In the genomic region with DNA sequence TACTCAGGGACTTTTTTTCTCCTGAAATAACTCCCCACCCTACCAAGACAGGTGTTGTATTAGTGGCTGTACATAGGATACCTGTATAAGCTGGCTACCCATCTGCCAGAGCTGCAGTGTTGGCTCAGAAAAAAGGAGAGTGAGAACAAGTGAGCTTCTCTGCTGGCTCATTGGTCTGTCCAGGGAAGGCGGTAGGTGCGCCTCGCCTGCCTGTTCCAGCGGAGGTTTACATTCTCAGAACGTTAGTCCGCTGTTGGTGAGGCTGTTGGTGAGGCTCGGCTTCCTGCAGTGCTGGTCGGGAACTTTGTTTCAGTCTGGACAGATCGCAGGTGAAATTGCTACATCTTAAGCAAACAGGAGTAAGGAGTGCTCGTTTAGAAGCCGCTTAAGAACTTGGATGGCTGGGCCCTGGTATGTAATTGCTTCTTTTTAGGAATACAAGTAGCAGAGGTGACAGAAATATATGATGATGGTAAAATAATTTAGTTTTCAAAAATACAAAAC, we compare ENCODE assay signal across 13 mouse cellular contexts.
DNase-seq lines count a peak whose midpoint lies in the region; ATAC-seq and TF ChIP-seq lines count a peak whose summit lies in the region.
"Had no signal": no experiment of that assay in that cellular context is flagged by ENCODE, and none has a peak within 500 bp of the region (broad histone marks: within the 10 kb centered on the region; RNA-seq: fewer than 3 reads in every experiment).

No protein-coding gene starts in this region.

- no peaks in the 10 kb centered on the region for H3K9me3 ChIP-seq in forebrain, embryonic 10.5 days
- H3K9me3 ChIP-seq in forebrain, embryonic 11.5 days (ENCODE audit: control insufficient read depth, low read length), result no peaks in the 10 kb centered on the region
- H3K9me3 ChIP-seq in kidney, embryonic 16.5 days (ENCODE audit: low read length), result no peaks in the 10 kb centered on the region
- no peaks in the 10 kb centered on the region for H3K9me3 ChIP-seq in midbrain, embryonic 15.5 days
- no peaks in the 10 kb centered on the region for H3K9me3 ChIP-seq in midbrain, embryonic 16.5 days (replicated peaks; ENCODE audit: control insufficient read depth, low read length, poor library complexity, severe bottlenecking)
- no peaks in the 10 kb centered on the region for H3K9me3 ChIP-seq in hindbrain, postnatal 0 days (ENCODE audit: low read length)
- H3K9me3 ChIP-seq: heart, embryonic 15.5 days; limb, embryonic 15.5 days; neural tube, embryonic 12.5 days had no signal

- no peak overlapping the region for H3K4me3 ChIP-seq in forebrain, embryonic 10.5 days
- no peak overlapping the region for H3K4me3 ChIP-seq in forebrain, embryonic 11.5 days (ENCODE audit: low read depth, low read length)
- H3K4me3 ChIP-seq in kidney, embryonic 16.5 days (ENCODE audit: low read length), result no peak overlapping the region
- H3K4me3 ChIP-seq in midbrain, embryonic 15.5 days, result no peak overlapping the region
- no peak overlapping the region for H3K4me3 ChIP-seq in midbrain, embryonic 16.5 days (ENCODE audit: low read depth, low read length)
- no peak overlapping the region for H3K4me3 ChIP-seq in hindbrain, postnatal 0 days (ENCODE audit: low read length)
- H3K4me3 ChIP-seq: heart, embryonic 15.5 days; limb, embryonic 15.5 days; neural tube, embryonic 12.5 days had no signal

- H3K9ac ChIP-seq in forebrain, embryonic 11.5 days (ENCODE audit: low read length), result no peak overlapping the region
- H3K9ac ChIP-seq in kidney, embryonic 16.5 days (replicated peaks; ENCODE audit: low read length), result no peak overlapping the region
- no peak overlapping the region for H3K9ac ChIP-seq in midbrain, embryonic 15.5 days
- no peak overlapping the region for H3K9ac ChIP-seq in midbrain, embryonic 16.5 days (ENCODE audit: low read depth, low read length)
- no peak overlapping the region for H3K9ac ChIP-seq in hindbrain, postnatal 0 days (replicated peaks; ENCODE audit: low read length)
- H3K9ac ChIP-seq: heart, embryonic 15.5 days; limb, embryonic 15.5 days; neural tube, embryonic 12.5 days had no signal

- no peaks in the 10 kb centered on the region for H3K36me3 ChIP-seq in forebrain, embryonic 10.5 days (replicated peaks)
- H3K36me3 ChIP-seq in forebrain, embryonic 11.5 days (ENCODE audit: control insufficient read depth, insufficient read depth, low read length), result no peaks in the 10 kb centered on the region
- H3K36me3 ChIP-seq in kidney, embryonic 16.5 days (ENCODE audit: insufficient read depth, low read length), result no peaks in the 10 kb centered on the region
- no peaks in the 10 kb centered on the region for H3K36me3 ChIP-seq in midbrain, embryonic 15.5 days (replicated peaks)
- H3K36me3 ChIP-seq in midbrain, embryonic 16.5 days (ENCODE audit: control insufficient read depth, insufficient read depth, low read length), result no peaks in the 10 kb centered on the region
- H3K36me3 ChIP-seq in hindbrain, postnatal 0 days (ENCODE audit: insufficient read depth, low read length), result no peaks in the 10 kb centered on the region
- H3K36me3 ChIP-seq: heart, embryonic 15.5 days; limb, embryonic 15.5 days; neural tube, embryonic 12.5 days had no signal

- H3K4me1 ChIP-seq in forebrain, embryonic 10.5 days, result peaks cover 60% of the 10 kb centered on the region
- peaks cover 19% of the 10 kb centered on the region for H3K4me1 ChIP-seq in forebrain, embryonic 11.5 days (replicated peaks; ENCODE audit: control insufficient read depth, insufficient read depth, low read length)
- H3K4me1 ChIP-seq in kidney, embryonic 16.5 days (ENCODE audit: insufficient read depth, low read length), result peaks cover 38% of the 10 kb centered on the region
- peaks cover 61% of the 10 kb centered on the region for H3K4me1 ChIP-seq in midbrain, embryonic 15.5 days
- peaks cover 52% of the 10 kb centered on the region for H3K4me1 ChIP-seq in midbrain, embryonic 16.5 days (ENCODE audit: control insufficient read depth, insufficient read depth, low read length)
- peaks cover 42% of the 10 kb centered on the region for H3K4me1 ChIP-seq in hindbrain, postnatal 0 days (ENCODE audit: insufficient read depth, low read length)

- DNase-seq in forebrain, embryonic 10.5 days (ENCODE audit: extremely low spot score, low spot score), result no peak
- DNase-seq in forebrain, embryonic 11.5 days (ENCODE audit: low spot score), result no peak
- no peak for DNase-seq in kidney, adult 8-10 months
- no peak for DNase-seq in hindbrain, postnatal 0 days (ENCODE audit: low spot score)
- DNase-seq: right cerebral cortex, postnatal 14 days had no signal

- 0 out of 2 replicates have a peak overlapping the region, but pooled peaks have one; percentile 82 for H3K27ac ChIP-seq in forebrain, embryonic 10.5 days
- no peak overlapping the region for H3K27ac ChIP-seq in forebrain, embryonic 11.5 days (ENCODE audit: low read depth, low read length)
- no peak overlapping the region for H3K27ac ChIP-seq in kidney, embryonic 16.5 days (ENCODE audit: low read length)
- 0 out of 2 replicates have a peak overlapping the region, but pooled peaks have one; percentile 14 for H3K27ac ChIP-seq in midbrain, embryonic 15.5 days
- H3K27ac ChIP-seq in midbrain, embryonic 16.5 days (ENCODE audit: low read length), result no peak overlapping the region
- peak overlapping the region; percentile 65 for H3K27ac ChIP-seq in hindbrain, postnatal 0 days
- H3K27ac ChIP-seq: heart, embryonic 15.5 days; neural tube, embryonic 12.5 days had no signal

- TF ChIP-seq CTCF in hindbrain, postnatal 0 days (IDR thresholded peaks at IDR 0.05; ENCODE audit: low read depth), result no peak

- no peaks in the 10 kb centered on the region for H3K27me3 ChIP-seq in forebrain, embryonic 10.5 days (ENCODE audit: poor library complexity, severe bottlenecking)
- H3K27me3 ChIP-seq in forebrain, embryonic 11.5 days (ENCODE audit: control insufficient read depth, insufficient read depth, low read length), result no peaks in the 10 kb centered on the region
- H3K27me3 ChIP-seq in kidney, embryonic 16.5 days (ENCODE audit: insufficient read depth, low read length), result no peaks in the 10 kb centered on the region
- no peaks in the 10 kb centered on the region for H3K27me3 ChIP-seq in midbrain, embryonic 15.5 days (replicated peaks)
- no peaks in the 10 kb centered on the region for H3K27me3 ChIP-seq in midbrain, embryonic 16.5 days (ENCODE audit: control insufficient read depth, insufficient read depth, low read depth, low read length)
- H3K27me3 ChIP-seq in hindbrain, postnatal 0 days (ENCODE audit: insufficient read depth, low read length), result no peaks in the 10 kb centered on the region
- H3K27me3 ChIP-seq: CH12.LX; heart, embryonic 15.5 days; limb, embryonic 15.5 days; neural tube, embryonic 12.5 days had no signal

- 79% methylated on average over 11 of the region's 11 CpGs for WGBS in forebrain, embryonic 10.5 days
- WGBS in forebrain, embryonic 11.5 days, result 71% methylated on average over 11 of the region's 11 CpGs
- 67% methylated on average over 11 of the region's 11 CpGs for WGBS in kidney, embryonic 16.5 days
- WGBS in midbrain, embryonic 15.5 days, result 75% methylated on average over 11 of the region's 11 CpGs
- WGBS in midbrain, embryonic 16.5 days, result 69% methylated on average over 11 of the region's 11 CpGs
- WGBS in hindbrain, postnatal 0 days, result 60% methylated on average over 11 of the region's 11 CpGs

- no peak for ATAC-seq in forebrain, embryonic 11.5 days (replicated peaks; ENCODE audit: low FRiP score)
- ATAC-seq in kidney, embryonic 16.5 days (ENCODE audit: low FRiP score, low TSS enrichment), result peak; percentile 17; the same call in 1 of the 2 replicates
- no peak for ATAC-seq in midbrain, embryonic 15.5 days (replicated peaks)
- no peak for ATAC-seq in midbrain, embryonic 16.5 days
- no peak for ATAC-seq in hindbrain, postnatal 0 days
- ATAC-seq in activated CD4-positive, CD25-positive, alpha-beta regulatory T cell, adult 4 months, result no peak

- no peak overlapping the region for H3K4me2 ChIP-seq in forebrain, embryonic 11.5 days (ENCODE audit: low read depth, low read length, severe bottlenecking)
- H3K4me2 ChIP-seq in kidney, embryonic 16.5 days (replicated peaks; ENCODE audit: low read depth, low read length), result no peak overlapping the region
- no peak overlapping the region for H3K4me2 ChIP-seq in midbrain, embryonic 15.5 days
- H3K4me2 ChIP-seq in midbrain, embryonic 16.5 days (ENCODE audit: low read length), result no peak overlapping the region
- no peak overlapping the region for H3K4me2 ChIP-seq in hindbrain, postnatal 0 days (ENCODE audit: low read depth, low read length)
- H3K4me2 ChIP-seq: heart, embryonic 15.5 days; limb, embryonic 15.5 days; neural tube, embryonic 12.5 days had no signal

Comparison
In these comparisons a context has a peak if more than half of its experiments do, and no peak if none do; other contexts are left out.
1. H3K27ac ChIP-seq: peak in forebrain, embryonic 10.5 days (single experiment), midbrain, embryonic 15.5 days (single experiment) and hindbrain, postnatal 0 days (single experiment); none in forebrain, embryonic 11.5 days (single experiment), kidney, embryonic 16.5 days (single experiment) and midbrain, embryonic 16.5 days (single experiment).